In the genomic region with DNA sequence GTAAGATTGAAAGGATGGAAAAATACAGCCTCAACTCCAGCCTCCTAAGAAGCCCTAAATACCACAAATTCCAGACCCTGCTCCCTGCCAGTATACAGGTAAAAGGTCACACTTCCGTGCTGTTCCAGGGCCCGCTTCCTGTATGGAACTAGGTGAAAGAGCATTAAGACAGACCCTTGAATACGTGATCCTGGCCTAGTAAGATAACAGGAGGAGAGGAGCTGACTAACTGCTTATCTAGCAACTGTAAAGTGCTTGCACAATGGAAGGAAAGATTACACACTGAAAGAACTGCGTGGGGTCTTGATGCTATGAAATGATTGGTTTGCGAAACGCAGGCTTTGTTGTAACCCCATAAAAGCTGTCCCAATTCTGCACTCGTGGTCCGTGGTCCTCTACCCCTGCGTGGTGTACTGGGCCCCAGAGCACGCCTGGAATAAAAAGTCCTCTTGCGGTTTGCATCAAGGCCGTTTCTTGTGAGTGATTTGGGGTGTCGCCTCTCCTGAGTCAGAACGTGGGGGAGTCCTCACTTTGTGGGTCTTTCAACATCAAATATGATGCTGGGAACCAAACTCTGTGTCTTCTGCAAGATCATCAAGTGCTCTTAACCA, we compare ENCODE assay signal across 9 mouse cellular contexts. TPM values are rescaled to one million over a fixed set of nuclear protein-coding genes. Genes with fewer than 3 reads are reported as not detected.
A peak's percentile ranks its signal among the peaks of the same experiment; 100 is the strongest.
DNase-seq lines count a peak whose midpoint lies in the region; ATAC-seq and TF ChIP-seq lines count a peak whose summit lies in the region.
"Had no signal": no experiment of that assay in that cellular context is flagged by ENCODE, and none has a peak within 500 bp of the region (broad histone marks: within the 10 kb centered on the region; RNA-seq: fewer than 3 reads in every experiment).

No protein-coding gene starts in this region.

- peak overlapping the region; percentile 94; the same call in 1 of the 2 replicates for H3K27ac ChIP-seq in heart, adult 2 months
- H3K27ac ChIP-seq in MEL (ENCODE audit: control insufficient read depth, low read depth, low read length) = peak overlapping the region; percentile 94
- peak overlapping the region; percentile 97 for H3K27ac ChIP-seq in heart, postnatal 0 days (ENCODE audit: low read depth)
- peak overlapping the region; percentile 97; the same call in 1 of the 2 replicates for H3K27ac ChIP-seq in limb, embryonic 15.5 days

- DNase-seq in heart, adult 2 months = no peak
- DNase-seq in heart, adult 8-10 months (ENCODE audit: low spot score) = no peak
- peak; percentile 84 for DNase-seq in MEL (ENCODE audit: low read depth, low spot score)
- no peak for DNase-seq in heart, postnatal 0 days (ENCODE audit: low spot score)
- no peak for DNase-seq in cerebellum, postnatal 36 days
- DNase-seq in layer of hippocampus, adult 9-10 months (ENCODE audit: low spot score) = no peak
- DNase-seq in frontal cortex, postnatal 14 days (ENCODE audit: low spot score in 2 of 2) = no peak
- DNase-seq: lung, postnatal 36 days had no signal

- no peak for TF ChIP-seq RAD21 in MEL (IDR thresholded peaks at IDR 0.05; ENCODE audit: low read depth, low read length)

- H3K79me2 ChIP-seq in heart, adult 2 months (replicated peaks; ENCODE audit: control insufficient read depth, insufficient read depth, low read length) = no peaks in the 10 kb centered on the region; the same call in 1 of the 2 replicates
- peaks cover 32% of the 10 kb centered on the region for H3K79me2 ChIP-seq in MEL (ENCODE audit: control insufficient read depth, insufficient read depth, low read length, poor library complexity)

- H3K27me3 ChIP-seq in heart, adult 2 months (ENCODE audit: control insufficient read depth, insufficient read depth, low read length) = no peaks in the 10 kb centered on the region
- no peaks in the 10 kb centered on the region for H3K27me3 ChIP-seq in MEL (ENCODE audit: control insufficient read depth in 1 of 2, insufficient read depth in 2 of 2, low read length in 2 of 2)
- no peaks in the 10 kb centered on the region for H3K27me3 ChIP-seq in heart, postnatal 0 days (ENCODE audit: control insufficient read depth, insufficient read depth, low read length)
- H3K27me3 ChIP-seq in limb, embryonic 15.5 days = no peaks in the 10 kb centered on the region

- H3K9ac ChIP-seq in heart, adult 2 months (ENCODE audit: low read depth, low read length) = no peak overlapping the region
- peak overlapping the region; percentile 94; the same call in 1 of the 2 replicates for H3K9ac ChIP-seq in MEL (ENCODE audit: control insufficient read depth, low read depth, low read length, poor library complexity, severe bottlenecking)
- H3K9ac ChIP-seq in heart, postnatal 0 days (replicated peaks; ENCODE audit: low read depth, low read length) = no peak overlapping the region
- H3K9ac ChIP-seq in limb, embryonic 15.5 days = no peak overlapping the region

- H3K9me3 ChIP-seq in MEL (replicated peaks; ENCODE audit: insufficient read depth, low read length) = no peaks in the 10 kb centered on the region
- H3K9me3 ChIP-seq in heart, postnatal 0 days (replicated peaks; ENCODE audit: control insufficient read depth, low read length) = no peaks in the 10 kb centered on the region
- H3K9me3 ChIP-seq in limb, embryonic 15.5 days = no peaks in the 10 kb centered on the region

- no peaks in the 10 kb centered on the region for H3K4me1 ChIP-seq in heart, adult 2 months (ENCODE audit: control insufficient read depth, insufficient read depth, low read length)
- H3K4me1 ChIP-seq in MEL (ENCODE audit: control insufficient read depth in 1 of 2, insufficient read depth in 2 of 2, low read length in 2 of 2) = peaks cover 11 to 14% of the 10 kb centered on the region in 2 experiments
- H3K4me1 ChIP-seq in heart, postnatal 0 days (ENCODE audit: control insufficient read depth, insufficient read depth) = peaks cover 12% of the 10 kb centered on the region
- peaks cover 12% of the 10 kb centered on the region; the same call in 1 of the 2 replicates for H3K4me1 ChIP-seq in limb, embryonic 15.5 days

- no peak overlapping the region; the same call in 1 of the 2 replicates for H3K4me2 ChIP-seq in heart, postnatal 0 days (ENCODE audit: low read depth, low read length)
- no peak overlapping the region for H3K4me2 ChIP-seq in limb, embryonic 15.5 days

- TF ChIP-seq EP300 in heart, adult 2 months (IDR thresholded peaks at IDR 0.05; ENCODE audit: insufficient read depth, low read depth, low read length) = no peak
- TF ChIP-seq EP300 in MEL (IDR thresholded peaks at IDR 0.05; ENCODE audit: low read depth in 1 of 2, low read length in 2 of 2) = peak; percentile 94
- no peak for TF ChIP-seq EP300 in heart, postnatal 0 days (IDR thresholded peaks at IDR 0.05; ENCODE audit: low read depth)

- TF ChIP-seq POLR2A in heart, adult 2 months (IDR thresholded peaks at IDR 0.05; ENCODE audit: insufficient read depth, low read depth, low read length) = no peak
- TF ChIP-seq POLR2A in MEL (IDR thresholded peaks at IDR 0.05; ENCODE audit: control insufficient read depth in 1 of 2, insufficient read depth in 1 of 2, low read depth in 1 of 2, low read length in 2 of 2, poor library complexity in 1 of 2) = peak in 1 of 2 experiments; percentile 41; a peak in 1 of 4 replicates

- no peak overlapping the region for H3K4me3 ChIP-seq in heart, adult 2 months
- no peak overlapping the region; a peak in 1 of 4 replicates for H3K4me3 ChIP-seq in MEL (ENCODE audit: control insufficient read depth in 1 of 2, insufficient read depth in 1 of 2, low read depth in 2 of 2, low read length in 2 of 2)
- no peak overlapping the region for H3K4me3 ChIP-seq in heart, postnatal 0 days (ENCODE audit: low read depth, low read length)
- H3K4me3 ChIP-seq in limb, embryonic 15.5 days = no peak overlapping the region

- no peak for TF ChIP-seq CTCF in heart, adult 2 months (IDR thresholded peaks at IDR 0.05)
- no peak for TF ChIP-seq CTCF in MEL (IDR thresholded peaks at IDR 0.05 in 2 of 3, conservative IDR thresholded peaks at IDR 0.05 in 1 of 3; ENCODE audit: control insufficient read depth in 1 of 3, insufficient read depth in 1 of 3, low read depth in 2 of 3, low read length in 3 of 3, poor library complexity in 1 of 3, severe bottlenecking in 1 of 3)
- TF ChIP-seq CTCF in heart, postnatal 0 days (IDR thresholded peaks at IDR 0.05; ENCODE audit: low read depth) = no peak

- intact Hi-C loops in heart, adult 2 months (cut with DNase I) = no loop called here

- 65% methylated on average over 14 of the region's 14 CpGs for WGBS in heart, adult 2 months
- 71% methylated on average over 14 of the region's 14 CpGs for WGBS in heart, postnatal 0 days
- 80% methylated on average over 14 of the region's 14 CpGs for WGBS in limb, embryonic 15.5 days

- H3K36me3 ChIP-seq in heart, adult 2 months (ENCODE audit: control insufficient read depth, insufficient read depth, low read length) = peaks cover 12% of the 10 kb centered on the region
- peaks cover 0 to 37% of the 10 kb centered on the region in 2 experiments; a peak in 2 of 4 replicates for H3K36me3 ChIP-seq in MEL (ENCODE audit: control insufficient read depth in 1 of 2, insufficient read depth in 2 of 2, low read length in 2 of 2)
- no peaks in the 10 kb centered on the region for H3K36me3 ChIP-seq in heart, postnatal 0 days (replicated peaks; ENCODE audit: control insufficient read depth, insufficient read depth, low read length)
- H3K36me3 ChIP-seq in limb, embryonic 15.5 days = no peaks in the 10 kb centered on the region

- no peak for ATAC-seq in heart, postnatal 0 days (ENCODE audit: insufficient read depth, low read depth)
- ATAC-seq in limb, embryonic 15.5 days (ENCODE audit: insufficient number of reproducible peaks, low FRiP score, low TSS enrichment, low read depth) = no peak

TF ChIP-seq in MEL, 35 proteins besides CTCF, POLR2A, EP300 and RAD21 (continues in another document):
- TF ChIP-seq MYB (IDR thresholded peaks at IDR 0.05; ENCODE audit: low read depth, low read length) (peak; percentile 61), ETS1 (IDR thresholded peaks at IDR 0.05; ENCODE audit: low read depth, low read length) (peak; percentile 78), TCF12 (IDR thresholded peaks at IDR 0.05; ENCODE audit: low read depth, low read length) (peak; percentile 93), RCOR1 (IDR thresholded peaks at IDR 0.05; ENCODE audit: low read depth, low read length) (peak; percentile 58; the same call in 1 of the 2 replicates), SMC3 (IDR thresholded peaks at IDR 0.05; ENCODE audit: low read depth, low read length) (no peak)

RNA-seq across cellular contexts. Expression of a gene that starts 0.7 kb away (rescaled TPM):
- total RNA-seq in heart, adult 2 months (2021) = 10 to 100 TPM; 34.1 to 34.9 TPM
- 8.9 and 18.1 TPM in 2 replicates for polyA plus RNA-seq in heart, adult 2 months (2012; rRNA removed)
- 10 to 100 TPM; 31.2 to 46.0 (median 36.4) TPM for total RNA-seq in heart, adult 8-10 months (2022)
- 19.5 and 21.9 TPM in 2 replicates for total RNA-seq in MEL (2012; rRNA removed)
- polyA plus RNA-seq in MEL (2012; ENCODE audit: insufficient read depth in 1 of 2, insufficient read length in 2 of 2, low read depth in 1 of 2, low replicate concordance in 2 of 2, missing spikeins in 1 of 2) = 10 to 100 TPM in 1 of 2 experiments, not detected in 1; 28.6 TPM
- total RNA-seq in heart, postnatal 0 days (2014; rRNA removed; ENCODE audit: low replicate concordance) = 31.0 and 32.4 TPM in 2 replicates
- polyA plus RNA-seq in heart, postnatal 0 days (2015; fragmentation: Nextera tagmentation; extraction: Ambion mirVana) = 65.1 and 66.3 TPM in 2 replicates
- 50.8 and 55.7 TPM in 2 replicates for polyA plus RNA-seq in limb, embryonic 15.5 days (2015; fragmentation: Nextera tagmentation; extraction: Ambion mirVana)

RNA-seq across cellular contexts. Expression of a gene that starts 52.0 kb away (rescaled TPM):
- total RNA-seq in heart, adult 2 months (2021) = 10 to 100 TPM; 38.6 to 46.0 TPM
- 20.0 and 32.3 TPM in 2 replicates for polyA plus RNA-seq in heart, adult 2 months (2012; rRNA removed)
- 10 to 100 TPM; 38.8 to 51.0 (median 43.0) TPM for total RNA-seq in heart, adult 8-10 months (2022)
- total RNA-seq in MEL (2012; rRNA removed) = 124 and 134 TPM in 2 replicates
- polyA plus RNA-seq in MEL (2012; ENCODE audit: insufficient read depth in 1 of 2, insufficient read length in 2 of 2, low read depth in 1 of 2, low replicate concordance in 2 of 2, missing spikeins in 1 of 2) = 100 to 1,000 TPM; 117 to 129 TPM
- 56.9 and 72.7 TPM in 2 replicates for total RNA-seq in heart, postnatal 0 days (2014; rRNA removed; ENCODE audit: low replicate concordance)
- polyA plus RNA-seq in heart, postnatal 0 days (2015; fragmentation: Nextera tagmentation; extraction: Ambion mirVana) = 96.9 and 107 TPM in 2 replicates
- polyA plus RNA-seq in limb, embryonic 15.5 days (2015; fragmentation: Nextera tagmentation; extraction: Ambion mirVana) = 111 and 125 TPM in 2 replicates

RNA-seq across cellular contexts. Expression of a gene that starts 56.3 kb away (rescaled TPM):
- total RNA-seq in heart, adult 2 months (2021) = 100 to 1,000 TPM; 339 to 480 TPM
- 117 and 163 TPM in 2 replicates for polyA plus RNA-seq in heart, adult 2 months (2012; rRNA removed)
- 100 to 1,000 TPM; 403 to 491 (median 419) TPM for total RNA-seq in heart, adult 8-10 months (2022)
- 3.5 and 5.3 TPM in 2 replicates for total RNA-seq in MEL (2012; rRNA removed)
- 10 to 100 TPM in 1 of 2 experiments, not detected in 1; 21.5 TPM for polyA plus RNA-seq in MEL (2012; ENCODE audit: insufficient read depth in 1 of 2, insufficient read length in 2 of 2, low read depth in 1 of 2, low replicate concordance in 2 of 2, missing spikeins in 1 of 2)
- 64.7 and 83.8 TPM in 2 replicates for total RNA-seq in heart, postnatal 0 days (2014; rRNA removed; ENCODE audit: low replicate concordance)
- polyA plus RNA-seq in heart, postnatal 0 days (2015; fragmentation: Nextera tagmentation; extraction: Ambion mirVana) = 33.7 and 39.0 TPM in 2 replicates
- 29.2 and 31.3 TPM in 2 replicates for polyA plus RNA-seq in limb, embryonic 15.5 days (2015; fragmentation: Nextera tagmentation; extraction: Ambion mirVana)

Comparison
In these comparisons a context has a peak if more than half of its experiments do, and no peak if none do; other contexts are left out.
1. RNA of a gene that starts 56.3 kb away (total RNA-seq): 339 to 480 TPM in heart, adult 2 months, 403 to 491 TPM in heart, adult 8-10 months and 64.7 to 83.8 TPM in heart, postnatal 0 days; 3.5 to 5.3 TPM in MEL; every median in the first group is over 10 times any median in the second.
2. Peak in every context shown above with its lines, with median percentiles within 50 percentile points of each other: H3K27ac ChIP-seq.